Mouse (Mus musculus) limb, embryonic 14.5 days (tissue): ENCODE results near the gene Nf1. TPM values are rescaled to one million over a fixed set of nuclear protein-coding genes. Genes with fewer than 3 reads are reported as not detected.
A peak's percentile ranks its signal among the peaks of the same experiment; 100 is the strongest.

ENCODE experiments used
- ATAC-seq: fragments of 200-750 bp; cut with Nextera tagmentation; 2 replicates; pipeline ENCODE4 v1.8.0; 2017; ENCODE audit warnings: low read depth, moderate number of reproducible peaks, moderate TSS enrichment; ENCODE audit not compliant: low FRiP score
- DNase-seq: peaks from one replicate; pipeline ENCODE4 v3.0.0-alpha.2; 2015; ENCODE audit warnings: low spot score
- H3K27ac ChIP-seq: fragments of 300-500 bp; sonication (generic); replicated peaks from 2 replicates; pipeline ENCODE4 v1.5.1; 2014; ENCODE audit warnings: low read depth, mild to moderate bottlenecking, low read length, moderate library complexity, mixed read lengths
- H3K27me3 ChIP-seq: fragments of 300-500 bp; sonication (generic); 2 replicates; pipeline ENCODE4 v1.6.1; 2014; ENCODE audit warnings: low read length, mixed read lengths; ENCODE audit not compliant: control insufficient read depth, insufficient read depth
- H3K36me3 ChIP-seq: fragments of 300-500 bp; sonication (generic); 2 replicates; pipeline ENCODE4 v1.6.1; 2014; ENCODE audit warnings: mild to moderate bottlenecking, low read length, moderate library complexity, mixed read lengths; ENCODE audit not compliant: control insufficient read depth, insufficient read depth
- H3K4me1 ChIP-seq: fragments of 300-500 bp; sonication (generic); 2 replicates; pipeline ENCODE4 v1.6.1; 2014; ENCODE audit warnings: antibody characterized with exemption, low read length, mixed read lengths; ENCODE audit not compliant: control insufficient read depth, insufficient read depth
- H3K4me2 ChIP-seq: fragments of 300-500 bp; sonication (generic); replicated peaks from 2 replicates; pipeline ENCODE4 v1.6.1; 2014; ENCODE audit warnings: low read depth, mild to moderate bottlenecking, low read length, moderate library complexity; ENCODE audit not compliant: severe bottlenecking
- H3K4me3 ChIP-seq: fragments of 300-500 bp; sonication (generic); replicated peaks from 2 replicates; pipeline ENCODE4 v1.5.1; 2014; ENCODE audit warnings: low read length
- H3K9ac ChIP-seq: fragments of 300-500 bp; sonication (generic); 2 replicates; pipeline ENCODE4 v1.6.1; 2014; ENCODE audit warnings: mild to moderate bottlenecking, low read depth, low read length, moderate library complexity; ENCODE audit not compliant: severe bottlenecking
- H3K9me3 ChIP-seq: fragments of 300-500 bp; sonication (generic); 2 replicates; pipeline ENCODE4 v1.6.1; 2016; ENCODE audit warnings: low read length; ENCODE audit not compliant: control insufficient read depth
- POLR2A ChIP-seq: fragments of 200-500 bp; IDR thresholded peaks from 2 replicates; pipeline ENCODE4 v1.8.0; 2012; ENCODE audit warnings: inconsistent platforms, mild to moderate bottlenecking, moderate library complexity, borderline replicate concordance; ENCODE audit not compliant: insufficient read depth, insufficient read length; ENCODE audit errors: extremely low read depth
- WGBS: fragments of 180-500 bp; shearing (Covaris S2); extraction: QIAGEN DNeasy Blood & Tissue Kit; methylation state at CpG from one replicate; pipeline ENCODE4 v1.1.7; 2014; 5-methylcytosine and 5-hydroxymethylcytosine counted together
- polyA plus RNA-seq, 2 experiments: library from polyadenylated mRNA; depleted of rRNA in 1 of 2; stranded (reverse) in 1 of 2; unstranded in 1 of 2; fragments of >200 nt; fragmentation: Nextera tagmentation in 1 of 2; extraction: Ambion mirVana in 1 of 2; gene quantifications; 2 replicates each; pipeline versions ENCODE4 v1.2.1 to v1.2.3; 2012 to 2014

The Nf1 gene
- polyA plus RNA-seq, 2 experiments: 10.8 to 21.7 TPM

GRCm38 (mm10) chr11:79628716-79629115, 289.2 kb downstream of the Nf1 start:
- H3K4me2 ChIP-seq: no peak overlapping the region

DNA sequence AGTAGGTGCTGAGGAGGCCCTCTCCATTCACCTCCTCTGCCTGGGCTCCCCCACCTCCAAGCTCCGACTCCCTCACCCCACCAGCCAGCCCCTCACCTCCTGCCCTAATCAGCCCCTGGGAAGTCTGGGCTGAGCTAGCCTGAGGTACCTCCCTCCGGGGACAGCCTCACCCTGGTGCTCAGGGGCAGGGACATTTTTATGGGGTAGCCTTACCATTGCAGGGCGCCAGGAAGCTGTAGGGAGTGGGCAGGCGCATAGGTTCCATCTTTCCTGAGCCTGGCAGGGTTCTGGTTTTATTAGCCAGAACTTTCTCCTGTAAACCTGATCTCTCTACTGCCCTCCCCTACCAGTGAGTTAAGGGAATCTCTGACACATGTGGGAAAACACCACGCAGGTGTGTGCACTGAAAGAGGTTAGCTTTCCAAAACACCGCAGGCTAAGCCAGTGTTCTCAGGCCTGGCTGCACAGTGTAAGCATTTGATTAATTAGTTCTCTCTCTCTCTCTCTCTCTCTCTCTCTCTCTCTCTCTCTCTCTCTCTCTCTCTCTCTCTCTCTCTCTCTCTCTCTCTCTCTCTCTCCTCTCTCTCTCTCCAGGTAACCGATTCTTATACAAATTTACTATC, 290.4 kb downstream of the Nf1 start:
- no peak for TF ChIP-seq POLR2A
- H3K9me3 ChIP-seq: no peaks in the 10 kb centered on the region
- ATAC-seq (0 out of 2 replicates have a peak, but pooled peaks have one; percentile 19), DNase-seq (no peak)
- no peak overlapping the region for H3K27ac ChIP-seq
- peaks cover 2% of the 10 kb centered on the region; the same call in 1 of the 2 replicates for H3K4me1 ChIP-seq
- 37% methylated on average over 7 of the region's 7 CpGs for WGBS
- H3K9ac ChIP-seq: no peak overlapping the region
- H3K4me2 ChIP-seq: no peak overlapping the region
- no peaks in the 10 kb centered on the region for H3K27me3 ChIP-seq
- H3K4me3 ChIP-seq: no peak overlapping the region
- H3K36me3 ChIP-seq: no peaks in the 10 kb centered on the region

More at GRCm38 (mm10) chr11:79628716-79629115, 289.2 kb downstream of the Nf1 start:
- no peak for ATAC-seq
- H3K9ac ChIP-seq: no peak overlapping the region
- 76% methylated on average over 3 of the region's 3 CpGs for WGBS
- H3K9me3 ChIP-seq: no peaks in the 10 kb centered on the region
- DNase-seq: no peak
- peaks cover 2% of the 10 kb centered on the region; the same call in 1 of the 2 replicates for H3K4me1 ChIP-seq
- H3K4me3 ChIP-seq: no peak overlapping the region
- no peak for TF ChIP-seq POLR2A
- H3K36me3 ChIP-seq: no peaks in the 10 kb centered on the region
- H3K27ac ChIP-seq: no peak overlapping the region
- H3K27me3 ChIP-seq: no peaks in the 10 kb centered on the region

DNA sequence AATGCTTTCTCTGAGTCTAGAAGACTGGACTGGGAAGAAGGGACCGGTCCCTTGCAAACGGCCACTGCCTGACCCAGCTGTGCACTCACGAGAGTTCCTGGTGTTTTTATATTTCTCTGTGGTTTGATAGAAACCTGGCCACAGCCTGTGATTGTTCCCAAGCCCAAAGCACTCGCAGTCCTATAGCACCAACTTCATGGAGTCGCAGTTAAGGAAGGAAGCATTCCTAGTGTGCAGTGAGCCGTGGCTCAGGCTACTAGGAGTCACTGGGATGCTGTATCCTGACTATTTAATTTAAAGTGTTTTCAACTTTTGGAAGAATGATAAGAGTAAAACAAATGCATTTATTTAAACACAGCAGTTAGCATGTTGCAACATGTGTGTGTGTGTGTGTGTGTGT, 291.0 kb downstream of the Nf1 start:
- Histone ChIP-seq H3K27ac (peak overlapping the region; percentile 33; the same call in 1 of the 2 replicates), H3K4me2 (no peak overlapping the region), H3K9me3 (no peaks in the 10 kb centered on the region), H3K4me1 (peaks cover 2% of the 10 kb centered on the region; the same call in 1 of the 2 replicates), H3K9ac (no peak overlapping the region), H3K36me3 (no peaks in the 10 kb centered on the region), H3K27me3 (no peaks in the 10 kb centered on the region), H3K4me3 (no peak overlapping the region)
- no peak for TF ChIP-seq POLR2A
- WGBS: 45% methylated on average over 6 of the region's 6 CpGs
- DNase-seq (no peak), ATAC-seq (no peak)

Other genes starting within 250 kb of the Nf1 start
- 24.1 and 29.3 TPM in 2 replicates for gene Ksr1, start 193.3 kb upstream of the Nf1 start, polyA plus RNA-seq (2012; rRNA removed)
- gene Ksr1, start 193.3 kb upstream of the Nf1 start, polyA plus RNA-seq (2014; fragmentation: Nextera tagmentation; extraction: Ambion mirVana): 8.2 TPM in 2 replicates
- gene Wsb1, start 85.0 kb upstream of the Nf1 start, polyA plus RNA-seq (2012; rRNA removed): 640 and 929 TPM in 2 replicates
- gene Wsb1, start 85.0 kb upstream of the Nf1 start, polyA plus RNA-seq (2014; fragmentation: Nextera tagmentation; extraction: Ambion mirVana): 384 and 448 TPM in 2 replicates
- gene Gm9964, start 42.8 kb upstream of the Nf1 start, polyA plus RNA-seq (2012; rRNA removed): not detected in 2 replicates
- gene Gm9964, start 42.8 kb upstream of the Nf1 start, polyA plus RNA-seq (2014; fragmentation: Nextera tagmentation; extraction: Ambion mirVana): not detected in 2 replicates
- gene Omg, start 164.4 kb downstream of the Nf1 start, polyA plus RNA-seq (2012; rRNA removed): 0.03 TPM in 1 of 2 replicates, not detected in the other
- gene Omg, start 164.4 kb downstream of the Nf1 start, polyA plus RNA-seq (2014; fragmentation: Nextera tagmentation; extraction: Ambion mirVana): 0.26 and 0.40 TPM in 2 replicates
- gene Evi2b, start 184.1 kb downstream of the Nf1 start, polyA plus RNA-seq (2012; rRNA removed): 4.6 and 4.9 TPM in 2 replicates
- 2.2 and 2.5 TPM in 2 replicates for gene Evi2b, start 184.1 kb downstream of the Nf1 start, polyA plus RNA-seq (2014; fragmentation: Nextera tagmentation; extraction: Ambion mirVana)
- gene Evi2, start 190.9 kb downstream of the Nf1 start, polyA plus RNA-seq (2012; rRNA removed): 0.13 and 0.16 TPM in 2 replicates
- 0.84 and 1.1 TPM in 2 replicates for gene Evi2, start 190.9 kb downstream of the Nf1 start, polyA plus RNA-seq (2014; fragmentation: Nextera tagmentation; extraction: Ambion mirVana)
- 4.4 and 6.0 TPM in 2 replicates for gene Evi2a, start 190.9 kb downstream of the Nf1 start, polyA plus RNA-seq (2012; rRNA removed)
- 5.8 TPM in 2 replicates for gene Evi2a, start 190.9 kb downstream of the Nf1 start, polyA plus RNA-seq (2014; fragmentation: Nextera tagmentation; extraction: Ambion mirVana)